Mouse (Mus musculus) lung, postnatal 0 days (tissue): ENCODE data around the gene Asap2.

Source experiments
- CTCF ChIP-seq: IDR thresholded peaks from 2 replicates; pipeline ENCODE4 v1.5.1; 2016; ENCODE audit warnings: antibody characterized with exemption, mild to moderate bottlenecking
- EP300 ChIP-seq: IDR thresholded peaks from 2 replicates; pipeline ENCODE4 v1.6.1; 2016; ENCODE audit warnings: antibody characterized with exemption, mild to moderate bottlenecking, control low read depth

DNA sequence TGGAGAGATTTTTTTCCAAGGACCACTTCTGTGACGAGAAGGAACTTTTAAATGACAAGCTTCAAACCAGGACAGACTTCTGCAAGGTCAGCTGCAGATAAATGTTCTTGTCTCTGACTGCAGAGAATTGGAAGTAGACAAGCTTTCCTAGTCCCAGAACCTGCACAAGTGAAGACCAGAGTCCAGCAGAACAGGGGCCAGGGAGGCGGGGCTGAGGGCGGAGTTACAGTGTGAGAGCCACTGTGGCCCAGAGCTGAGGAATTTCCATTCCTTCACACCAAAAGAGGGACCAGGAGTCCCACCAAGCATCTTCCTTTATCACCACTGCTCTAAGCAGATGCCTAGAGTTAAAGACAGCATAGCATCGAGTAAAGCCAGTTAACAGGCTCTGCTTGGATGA is 198.6 kb downstream of the Asap2 start:
- TF ChIP-seq EP300 = no peak
- TF ChIP-seq CTCF = no peak
